Comparison of ENCODE assay signal across 10 mouse cellular contexts in genomic region chr10:74990584-74991322, GRCm38 (mm10). TPM values are rescaled to one million over a fixed set of nuclear protein-coding genes. Genes with fewer than 3 reads are reported as not detected.
DNase-seq lines count a peak whose midpoint lies in the region; ATAC-seq and TF ChIP-seq lines count a peak whose summit lies in the region.
"Had no signal": no experiment of that assay in that cellular context is flagged by ENCODE, and none has a peak within 500 bp of the region (broad histone marks: within the 10 kb centered on the region; RNA-seq: fewer than 3 reads in every experiment).

No protein-coding gene starts in this region.

- DNase-seq in forebrain, embryonic 14.5 days (ENCODE audit: low spot score) = no peak
- no peak for DNase-seq in midbrain, embryonic 10.5 days (ENCODE audit: low spot score)
- DNase-seq in midbrain, postnatal 0 days (ENCODE audit: low spot score) = no peak
- DNase-seq in cerebellum, adult 18-20 months = no peak
- DNase-seq in left cerebral cortex, postnatal 10 days (ENCODE audit: extremely low spot score in 1 of 2, low spot score in 2 of 2) = no peak

- TF ChIP-seq CTCF in midbrain, postnatal 0 days (IDR thresholded peaks at IDR 0.05) = no peak

- no peak overlapping the region for H3K4me2 ChIP-seq in forebrain, embryonic 12.5 days
- no peak overlapping the region for H3K4me2 ChIP-seq in forebrain, embryonic 14.5 days (ENCODE audit: low read length)
- no peak overlapping the region for H3K4me2 ChIP-seq in midbrain, postnatal 0 days (ENCODE audit: low read depth, low read length, poor library complexity, severe bottlenecking)
- no peak overlapping the region for H3K4me2 ChIP-seq in hindbrain, embryonic 16.5 days (ENCODE audit: low read length)
- 0 out of 2 replicates have a peak overlapping the region, but pooled peaks have one; percentile 11 for H3K4me2 ChIP-seq in midbrain, embryonic 13.5 days (replicated peaks)

- no peak for ATAC-seq in forebrain, embryonic 12.5 days (ENCODE audit: low FRiP score)
- no peak for ATAC-seq in forebrain, embryonic 14.5 days
- ATAC-seq in midbrain, postnatal 0 days (ENCODE audit: low FRiP score) = no peak
- peak; percentile 22; the same call in 1 of the 2 replicates for ATAC-seq in hindbrain, embryonic 16.5 days
- 0 out of 2 replicates have a peak, but pooled peaks have one; percentile 5 for ATAC-seq in midbrain, embryonic 13.5 days

- no peaks in the 10 kb centered on the region for H3K27me3 ChIP-seq in forebrain, embryonic 12.5 days
- no peaks in the 10 kb centered on the region for H3K27me3 ChIP-seq in forebrain, embryonic 14.5 days (replicated peaks; ENCODE audit: control insufficient read depth, insufficient read depth, low read length)
- peaks cover 33% of the 10 kb centered on the region for H3K27me3 ChIP-seq in midbrain, embryonic 10.5 days (ENCODE audit: low read depth, poor library complexity, severe bottlenecking)
- H3K27me3 ChIP-seq in midbrain, postnatal 0 days (ENCODE audit: insufficient read depth, low read length) = no peaks in the 10 kb centered on the region
- H3K27me3 ChIP-seq in hindbrain, embryonic 16.5 days (replicated peaks; ENCODE audit: control insufficient read depth, insufficient read depth, low read length) = no peaks in the 10 kb centered on the region
- no peaks in the 10 kb centered on the region for H3K27me3 ChIP-seq in midbrain, embryonic 13.5 days

- WGBS in forebrain, embryonic 12.5 days = 56% methylated on average over 26 of the region's 26 CpGs
- 64% methylated on average over 26 of the region's 26 CpGs for WGBS in forebrain, embryonic 14.5 days
- WGBS in midbrain, embryonic 10.5 days = 42% methylated on average over 26 of the region's 26 CpGs
- 43% methylated on average over 26 of the region's 26 CpGs for WGBS in midbrain, postnatal 0 days
- WGBS in hindbrain, embryonic 16.5 days = 40% methylated on average over 26 of the region's 26 CpGs
- 45% methylated on average over 26 of the region's 26 CpGs for WGBS in midbrain, embryonic 13.5 days

- H3K4me1 ChIP-seq in forebrain, embryonic 12.5 days = peaks cover 27% of the 10 kb centered on the region
- H3K4me1 ChIP-seq in forebrain, embryonic 14.5 days (ENCODE audit: control insufficient read depth, insufficient read depth, low read length) = peaks cover 5% of the 10 kb centered on the region
- peaks cover 32% of the 10 kb centered on the region for H3K4me1 ChIP-seq in midbrain, embryonic 10.5 days
- peaks cover 5% of the 10 kb centered on the region; the same call in 1 of the 2 replicates for H3K4me1 ChIP-seq in midbrain, postnatal 0 days (ENCODE audit: insufficient read depth, low read length)
- H3K4me1 ChIP-seq in hindbrain, embryonic 16.5 days (ENCODE audit: control insufficient read depth, insufficient read depth, low read depth, low read length) = peaks cover 17% of the 10 kb centered on the region
- H3K4me1 ChIP-seq in midbrain, embryonic 13.5 days (replicated peaks) = peaks cover 35% of the 10 kb centered on the region

- no peaks in the 10 kb centered on the region for H3K9me3 ChIP-seq in forebrain, embryonic 12.5 days
- H3K9me3 ChIP-seq in forebrain, embryonic 14.5 days (replicated peaks; ENCODE audit: control insufficient read depth, low read length) = no peaks in the 10 kb centered on the region
- H3K9me3 ChIP-seq in midbrain, embryonic 10.5 days (replicated peaks) = peaks cover 3% of the 10 kb centered on the region; the same call in 1 of the 2 replicates
- no peaks in the 10 kb centered on the region for H3K9me3 ChIP-seq in midbrain, postnatal 0 days (ENCODE audit: low read length)
- H3K9me3 ChIP-seq in hindbrain, embryonic 16.5 days (ENCODE audit: control insufficient read depth, low read length) = no peaks in the 10 kb centered on the region
- H3K9me3 ChIP-seq in midbrain, embryonic 13.5 days = no peaks in the 10 kb centered on the region; the same call in 1 of the 2 replicates

- H3K4me3 ChIP-seq in forebrain, embryonic 12.5 days (replicated peaks) = no peak overlapping the region
- H3K4me3 ChIP-seq in forebrain, embryonic 14.5 days (ENCODE audit: low read depth, low read length) = no peak overlapping the region
- peak overlapping the region; percentile 18 for H3K4me3 ChIP-seq in midbrain, embryonic 10.5 days
- no peak overlapping the region for H3K4me3 ChIP-seq in midbrain, postnatal 0 days (ENCODE audit: low read depth, low read length)
- no peak overlapping the region for H3K4me3 ChIP-seq in hindbrain, embryonic 16.5 days (ENCODE audit: low read length)
- no peak overlapping the region for H3K4me3 ChIP-seq in midbrain, embryonic 13.5 days (replicated peaks)
- H3K4me3 ChIP-seq: myocyte had no signal

- H3K36me3 ChIP-seq in forebrain, embryonic 12.5 days (replicated peaks) = peaks cover 22% of the 10 kb centered on the region
- peaks cover 16% of the 10 kb centered on the region for H3K36me3 ChIP-seq in forebrain, embryonic 14.5 days (ENCODE audit: control insufficient read depth, insufficient read depth, low read length)
- peaks cover 19% of the 10 kb centered on the region for H3K36me3 ChIP-seq in midbrain, embryonic 10.5 days
- H3K36me3 ChIP-seq in midbrain, postnatal 0 days (ENCODE audit: insufficient read depth, low read length) = peaks cover 30% of the 10 kb centered on the region
- peaks cover 12% of the 10 kb centered on the region; the same call in 1 of the 2 replicates for H3K36me3 ChIP-seq in hindbrain, embryonic 16.5 days (ENCODE audit: control insufficient read depth, insufficient read depth, low read length)
- H3K36me3 ChIP-seq in midbrain, embryonic 13.5 days = peaks cover 22% of the 10 kb centered on the region

- no peak overlapping the region for H3K27ac ChIP-seq in forebrain, embryonic 12.5 days
- no peak overlapping the region for H3K27ac ChIP-seq in forebrain, embryonic 14.5 days (ENCODE audit: low read depth, low read length)
- H3K27ac ChIP-seq in midbrain, embryonic 10.5 days (replicated peaks) = peak overlapping the region; percentile 46
- no peak overlapping the region for H3K27ac ChIP-seq in midbrain, postnatal 0 days (ENCODE audit: low read depth, low read length)
- no peak overlapping the region for H3K27ac ChIP-seq in hindbrain, embryonic 16.5 days (ENCODE audit: low read depth, low read length)
- 0 out of 2 replicates have a peak overlapping the region, but pooled peaks have one; percentile 5 for H3K27ac ChIP-seq in midbrain, embryonic 13.5 days

- 0 out of 2 replicates have a peak overlapping the region, but pooled peaks have one; percentile 14 for H3K9ac ChIP-seq in forebrain, embryonic 12.5 days
- no peak overlapping the region for H3K9ac ChIP-seq in forebrain, embryonic 14.5 days (ENCODE audit: low read length)
- H3K9ac ChIP-seq in midbrain, postnatal 0 days (replicated peaks; ENCODE audit: low read length, poor library complexity, severe bottlenecking) = no peak overlapping the region
- no peak overlapping the region for H3K9ac ChIP-seq in hindbrain, embryonic 16.5 days (ENCODE audit: low read depth, low read length)
- H3K9ac ChIP-seq in midbrain, embryonic 13.5 days (replicated peaks) = no peak overlapping the region; the same call in 1 of the 2 replicates

- intact Hi-C loops in left cerebral cortex, postnatal 10 days (cut with DNase I) = no loop called here

RNA-seq across cellular contexts. Expression of gene Gnaz, which starts 23.8 kb away (rescaled TPM):
- 14.0 and 18.5 TPM in 2 replicates for polyA plus RNA-seq in forebrain, embryonic 12.5 days (2016; fragmentation: Nextera tagmentation; extraction: Ambion mirVana)
- polyA plus RNA-seq in forebrain, embryonic 14.5 days (2014; fragmentation: Nextera tagmentation; extraction: Ambion mirVana) = 23.7 and 32.9 TPM in 2 replicates
- polyA plus RNA-seq in midbrain, embryonic 10.5 days (2016; fragmentation: Nextera tagmentation; extraction: Ambion mirVana) = 7.6 and 10.9 TPM in 2 replicates
- 217 and 219 TPM in 2 replicates for total RNA-seq in midbrain, postnatal 0 days (2014; rRNA removed)
- 132 and 133 TPM in 2 replicates for polyA plus RNA-seq in midbrain, postnatal 0 days (2015; fragmentation: Nextera tagmentation; extraction: Ambion mirVana)
- polyA plus RNA-seq in hindbrain, embryonic 16.5 days (2015; fragmentation: Nextera tagmentation; extraction: Ambion mirVana) = 87.3 and 96.0 TPM in 2 replicates
- 39.6 and 42.5 TPM in 2 replicates for polyA plus RNA-seq in midbrain, embryonic 13.5 days (2015; fragmentation: Nextera tagmentation; extraction: Ambion mirVana)
- total RNA-seq in left cerebral cortex, postnatal 10 days (2021) = 100 to 1,000 TPM; 164 TPM

RNA-seq across cellular contexts. Expression of gene Rsph14, which starts 41.6 kb away (rescaled TPM):
- 0.72 TPM in 1 of 2 replicates, not detected in the other for polyA plus RNA-seq in forebrain, embryonic 12.5 days (2016; fragmentation: Nextera tagmentation; extraction: Ambion mirVana)
- 0.22 TPM in 1 of 2 replicates, not detected in the other for polyA plus RNA-seq in forebrain, embryonic 14.5 days (2014; fragmentation: Nextera tagmentation; extraction: Ambion mirVana)
- polyA plus RNA-seq in midbrain, embryonic 10.5 days (2016; fragmentation: Nextera tagmentation; extraction: Ambion mirVana) = not detected in 2 replicates
- 0.27 and 1.5 TPM in 2 replicates for total RNA-seq in midbrain, postnatal 0 days (2014; rRNA removed)
- 0.43 and 1.2 TPM in 2 replicates for polyA plus RNA-seq in midbrain, postnatal 0 days (2015; fragmentation: Nextera tagmentation; extraction: Ambion mirVana)
- polyA plus RNA-seq in hindbrain, embryonic 16.5 days (2015; fragmentation: Nextera tagmentation; extraction: Ambion mirVana) = 0.49 and 0.81 TPM in 2 replicates
- 0.63 and 1.1 TPM in 2 replicates for polyA plus RNA-seq in midbrain, embryonic 13.5 days (2015; fragmentation: Nextera tagmentation; extraction: Ambion mirVana)
- under 1 TPM; 0.53 to 0.64 TPM for total RNA-seq in left cerebral cortex, postnatal 10 days (2021)
- polyA plus RNA-seq: limb, embryonic 14.5 days; myocyte had no signal

RNA-seq across cellular contexts. Expression of gene Rab36, which starts 46.1 kb away (rescaled TPM):
- 12.2 and 13.5 TPM in 2 replicates for polyA plus RNA-seq in forebrain, embryonic 12.5 days (2016; fragmentation: Nextera tagmentation; extraction: Ambion mirVana)
- 10.5 and 11.1 TPM in 2 replicates for polyA plus RNA-seq in forebrain, embryonic 14.5 days (2014; fragmentation: Nextera tagmentation; extraction: Ambion mirVana)
- 9.9 and 10.4 TPM in 2 replicates for polyA plus RNA-seq in midbrain, embryonic 10.5 days (2016; fragmentation: Nextera tagmentation; extraction: Ambion mirVana)
- total RNA-seq in midbrain, postnatal 0 days (2014; rRNA removed) = 15.5 and 18.1 TPM in 2 replicates
- 28.4 and 30.9 TPM in 2 replicates for polyA plus RNA-seq in midbrain, postnatal 0 days (2015; fragmentation: Nextera tagmentation; extraction: Ambion mirVana)
- 19.5 and 22.2 TPM in 2 replicates for polyA plus RNA-seq in hindbrain, embryonic 16.5 days (2015; fragmentation: Nextera tagmentation; extraction: Ambion mirVana)
- 14.8 and 19.7 TPM in 2 replicates for polyA plus RNA-seq in midbrain, embryonic 13.5 days (2015; fragmentation: Nextera tagmentation; extraction: Ambion mirVana)
- 10 to 100 TPM; 39.1 to 41.8 TPM for total RNA-seq in left cerebral cortex, postnatal 10 days (2021)

Comparison
In these comparisons a context has a peak if more than half of its experiments do, and no peak if none do; other contexts are left out.
1. ATAC-seq: peak in hindbrain, embryonic 16.5 days (single experiment) and midbrain, embryonic 13.5 days (single experiment); none in forebrain, embryonic 12.5 days (single experiment), forebrain, embryonic 14.5 days (single experiment) and midbrain, postnatal 0 days (single experiment).
2. H3K27ac ChIP-seq: peak in midbrain, embryonic 10.5 days (single experiment) and midbrain, embryonic 13.5 days (single experiment); none in forebrain, embryonic 12.5 days (single experiment), forebrain, embryonic 14.5 days (single experiment), midbrain, postnatal 0 days (single experiment) and hindbrain, embryonic 16.5 days (single experiment).